Mouse (Mus musculus) CH12.LX (cell line): ENCODE data around the gene Slc7a7. TPM values are rescaled to one million over a fixed set of nuclear protein-coding genes. Genes with fewer than 3 reads are reported as not detected.
A peak's percentile ranks its signal among the peaks of the same experiment; 100 is the strongest.

Source experiments
- DNase-seq: peaks from one replicate; pipeline ENCODE4 v3.0.0-alpha.2; 2013; ENCODE audit errors: extremely low read depth
- H3K27ac ChIP-seq: 2 replicates; pipeline ENCODE4 v1.5.1; 2012; ENCODE audit warnings: low read depth, mild to moderate bottlenecking, control low read depth, moderate library complexity; ENCODE audit not compliant: insufficient read depth
- H3K27me3 ChIP-seq: replicated peaks from 2 replicates; pipeline ENCODE3; 2012; ENCODE audit warnings: inconsistent platforms
- H3K36me3 ChIP-seq, 2 experiments: replicated peaks in 1 of 2; 2 replicates each; pipeline versions ENCODE3 to v1.6.1; 2012; ENCODE audit warnings: inconsistent platforms in 1 of 2, low read length in 1 of 2, mild to moderate bottlenecking in 1 of 2, mixed read lengths in 1 of 2, moderate library complexity in 1 of 2; ENCODE audit not compliant: control insufficient read depth in 1 of 2, insufficient read depth in 1 of 2
- H3K4me1 ChIP-seq, 2 experiments: 2 replicates each; pipeline ENCODE4 v1.6.1; 2012; ENCODE audit warnings: inconsistent platforms in 1 of 2, moderate library complexity in 1 of 2; ENCODE audit not compliant: insufficient read depth in 2 of 2, control insufficient read depth in 1 of 2
- H3K4me2 ChIP-seq: 2 replicates; pipeline ENCODE4 v1.6.1; 2012; ENCODE audit warnings: low read depth, mild to moderate bottlenecking, control low read depth; ENCODE audit not compliant: poor library complexity, insufficient read depth, severe bottlenecking
- H3K4me3 ChIP-seq, 3 experiments: fragments of 150-350 bp in 1 of 3; sonication (generic) in 1 of 3; replicated peaks in 1 of 3; 2 replicates each; pipeline versions ENCODE3 to v1.5.1; 2011 to 2012; ENCODE audit warnings: low read depth in 2 of 3, low read length in 2 of 3, mild to moderate bottlenecking in 2 of 3, moderate library complexity in 2 of 3, control low read depth in 1 of 3, improper control_type of control experiment in 1 of 3, inconsistent platforms in 1 of 3, mixed read lengths in 1 of 3; ENCODE audit not compliant: poor library complexity in 1 of 3
- H3K79me2 ChIP-seq: replicated peaks from 2 replicates; pipeline ENCODE4 v1.6.1; 2012; ENCODE audit warnings: mild to moderate bottlenecking, moderate library complexity; ENCODE audit not compliant: control insufficient read depth, poor library complexity, insufficient read depth, severe bottlenecking; ENCODE audit errors: extremely low read depth
- H3K9ac ChIP-seq: 2 replicates; pipeline ENCODE4 v1.6.1; 2012; ENCODE audit warnings: low read depth, mild to moderate bottlenecking, control low read depth, moderate library complexity; ENCODE audit not compliant: insufficient read depth
- H3K9me3 ChIP-seq: replicated peaks from 2 replicates; pipeline ENCODE3; 2012; ENCODE audit warnings: low read length, inconsistent platforms, mixed read lengths
- BHLHE40 ChIP-seq: IDR thresholded peaks from 2 replicates; pipeline ENCODE4 v1.6.1; 2011; ENCODE audit warnings: mild to moderate bottlenecking, low read depth, low read length, improper control_type of control experiment
- CHD2 ChIP-seq: IDR thresholded peaks from 2 replicates; pipeline ENCODE4 v1.6.1; 2011; ENCODE audit warnings: low read length, improper control_type of control experiment
- EP300 ChIP-seq: IDR thresholded peaks from 2 replicates; pipeline ENCODE4 v1.6.1; 2011; ENCODE audit warnings: low read length, improper control_type of control experiment
- ETS1 ChIP-seq: conservative IDR thresholded peaks from 2 replicates; pipeline ENCODE4 v1.6.1; 2012; ENCODE audit warnings: low read depth, mild to moderate bottlenecking, inconsistent platforms, low read length, improper control_type of control experiment, moderate library complexity
- GABPA ChIP-seq: IDR thresholded peaks from 2 replicates; pipeline ENCODE4 v1.6.1; 2012; ENCODE audit warnings: low read depth, low read length, improper control_type of control experiment, inconsistent platforms; ENCODE audit not compliant: insufficient replicate concordance
- JUN ChIP-seq: IDR thresholded peaks from 2 replicates; pipeline ENCODE4 v1.6.1; 2011; ENCODE audit warnings: low read depth, mild to moderate bottlenecking, low read length, improper control_type of control experiment, moderate library complexity; ENCODE audit not compliant: insufficient read depth
- JUND ChIP-seq: conservative IDR thresholded peaks from 2 replicates; pipeline ENCODE4 v1.6.1; 2011; ENCODE audit warnings: low read depth, low read length, improper control_type of control experiment
- KAT2A ChIP-seq: IDR thresholded peaks from 2 replicates; pipeline ENCODE4 v1.6.1; 2012; ENCODE audit warnings: low read length, improper control_type of control experiment, inconsistent platforms; ENCODE audit not compliant: insufficient replicate concordance
- MAFK ChIP-seq: IDR thresholded peaks from 2 replicates; pipeline ENCODE4 v1.6.1; 2011; ENCODE audit warnings: low read length, improper control_type of control experiment; ENCODE audit not compliant: insufficient replicate concordance
- MAX ChIP-seq: IDR thresholded peaks from 2 replicates; pipeline ENCODE4 v1.6.1; 2011; ENCODE audit warnings: low read length, improper control_type of control experiment
- MAZ ChIP-seq: IDR thresholded peaks from 2 replicates; pipeline ENCODE4 v1.6.1; 2012; ENCODE audit warnings: low read depth, mild to moderate bottlenecking, inconsistent platforms, low read length, improper control_type of control experiment, moderate library complexity
- MEF2A ChIP-seq: IDR thresholded peaks from 2 replicates; pipeline ENCODE4 v1.6.1; 2014; ENCODE audit warnings: low read depth, mild to moderate bottlenecking, inconsistent platforms, low read length, improper control_type of control experiment, borderline replicate concordance
- MXI1 ChIP-seq: IDR thresholded peaks from 2 replicates; pipeline ENCODE4 v1.6.1; 2011; ENCODE audit warnings: mild to moderate bottlenecking, low read depth, low read length, improper control_type of control experiment
- MYC ChIP-seq: IDR thresholded peaks from 2 replicates; pipeline ENCODE4 v1.6.1; 2011; ENCODE audit warnings: low read depth, mild to moderate bottlenecking, improper control_type of control experiment, low read length
- NELFE ChIP-seq: IDR thresholded peaks from 2 replicates; pipeline ENCODE4 v1.6.1; 2011; ENCODE audit warnings: low read depth, low read length, improper control_type of control experiment
- NRF1 ChIP-seq: IDR thresholded peaks from 2 replicates; pipeline ENCODE4 v1.6.1; 2014; ENCODE audit warnings: low read depth, mild to moderate bottlenecking, inconsistent platforms, low read length, improper control_type of control experiment, moderate library complexity
- POLR2A ChIP-seq: IDR thresholded peaks from 2 replicates; pipeline ENCODE4 v1.6.1; 2011; ENCODE audit warnings: low read depth, mild to moderate bottlenecking, improper control_type of control experiment, low read length
- RAD21 ChIP-seq: IDR thresholded peaks from 2 replicates; pipeline ENCODE4 v1.6.1; 2011; ENCODE audit warnings: low read depth, mild to moderate bottlenecking, low read length, improper control_type of control experiment, moderate library complexity
- SIN3A ChIP-seq: IDR thresholded peaks from 2 replicates; pipeline ENCODE4 v1.6.1; 2012; ENCODE audit warnings: low read length, improper control_type of control experiment, inconsistent platforms
- TBP ChIP-seq: conservative IDR thresholded peaks from 2 replicates; pipeline ENCODE4 v1.6.1; 2011; ENCODE audit warnings: low read depth, low read length, improper control_type of control experiment
- TCF12 ChIP-seq: IDR thresholded peaks from 2 replicates; pipeline ENCODE4 v1.6.1; 2014; ENCODE audit warnings: low read depth, mild to moderate bottlenecking, inconsistent platforms, low read length, improper control_type of control experiment
- UBTF ChIP-seq: IDR thresholded peaks from 2 replicates; pipeline ENCODE4 v1.6.1; 2012; ENCODE audit warnings: low read depth, mild to moderate bottlenecking, inconsistent platforms, low read length, improper control_type of control experiment, moderate library complexity
- USF2 ChIP-seq: conservative IDR thresholded peaks from 2 replicates; pipeline ENCODE4 v1.6.1; 2011; ENCODE audit warnings: low read depth, low read length, improper control_type of control experiment
- ZC3H11A ChIP-seq: IDR thresholded peaks from 2 replicates; pipeline ENCODE4 v1.6.1; 2012; ENCODE audit warnings: low read depth, mild to moderate bottlenecking, inconsistent platforms, low read length, improper control_type of control experiment
- ZKSCAN1 ChIP-seq: IDR thresholded peaks from 2 replicates; pipeline ENCODE4 v1.6.1; 2012; ENCODE audit warnings: low read depth, inconsistent platforms, low read length, improper control_type of control experiment, borderline replicate concordance
- ZMIZ1 ChIP-seq: IDR thresholded peaks from 2 replicates; pipeline ENCODE4 v1.6.1; 2012; ENCODE audit warnings: low read depth, mild to moderate bottlenecking, inconsistent platforms, low read length, improper control_type of control experiment
- ZNF384 ChIP-seq: IDR thresholded peaks from 2 replicates; pipeline ENCODE4 v1.6.1; 2012; ENCODE audit warnings: low read depth, low read length, improper control_type of control experiment, inconsistent platforms
- dilution Hi-C: fragments of 300-500 bp; cut with MboI; formaldehyde crosslinking; loops from 2 replicates; pipeline ENCODE4 v1.14.3; 2020; ENCODE audit warnings: low sequenced_read_pairs; ENCODE audit not compliant: extremely low pct_unique_long_range_greater_than_20kb, extremely low pct_ligation_motif_present
- in situ Hi-C: fragments of 300-500 bp; cut with MboI; formaldehyde crosslinking; loops from 3 replicates; pipeline ENCODE4 v1.14.3; 2019; ENCODE audit warnings: low sequenced_read_pairs, low pct_ligation_motif_present, low pct_unique_long_range_greater_than_20kb, mixed read lengths
- polyA plus RNA-seq: library from polyadenylated mRNA; unstranded; fragments of >175 nt; gene quantifications from 2 replicates; pipeline ENCODE4 v1.2.1, GENCODE M21; 2012; ENCODE audit warnings: low read depth; ENCODE audit not compliant: insufficient read length
- total RNA-seq, 2 experiments: library from RNA; depleted of rRNA; stranded (reverse); fragments of 300-350 nt in 1 of 2; fragments of >200 nt in 1 of 2; gene quantifications; 2 replicates each; pipeline ENCODE4 v1.2.3; 2012 to 2014

Slc7a7 gene
- total and polyA plus RNA-seq, 3 experiments: 27.8 to 50.4 (median 45.4) TPM

GRCm38 (mm10) chr14:54409980-54410810 is 7.4 kb downstream of the Slc7a7 start:
- H3K27me3 ChIP-seq: no peaks in the 10 kb centered on the region
- H3K4me2 ChIP-seq: peak overlapping the region; percentile 68
- peak overlapping the region in 2 of 3 experiments; percentile 10 to 42 for H3K4me3 ChIP-seq
- TF ChIP-seq CHD2: peak; percentile 4; the same call in 1 of the 2 replicates
- TF ChIP-seq NELFE: no peak
- peak; percentile 37; the same call in 1 of the 2 replicates for TF ChIP-seq SIN3A
- TF ChIP-seq POLR2A: peak; percentile 49; the same call in 1 of the 2 replicates
- peak; percentile 73 for TF ChIP-seq MYC
- TF ChIP-seq MAFK: peak; percentile 50; the same call in 1 of the 2 replicates
- TF ChIP-seq TBP: no peak
- TF ChIP-seq TCF12: no peak
- dilution Hi-C loops: no loop called here
- peaks cover 11 to 14% of the 10 kb centered on the region in 2 experiments for H3K36me3 ChIP-seq
- in situ Hi-C loops: loop anchor here (25.0 kb wide), 1 partner anchor 348 kb away; no protein-coding TSS in a partner anchor
- peaks cover 44% of the 10 kb centered on the region for H3K79me2 ChIP-seq
- peaks cover 11 to 71% of the 10 kb centered on the region in 2 experiments for H3K4me1 ChIP-seq
- peak overlapping the region; percentile 80 for H3K27ac ChIP-seq
- no peaks in the 10 kb centered on the region for H3K9me3 ChIP-seq
- no peak for DNase-seq
- H3K9ac ChIP-seq: peak overlapping the region; percentile 57

- Histone ChIP-seq H3K9me3 (no peaks in the 10 kb centered on the region), H3K9ac (peak overlapping the region; percentile 57; the same call in 1 of the 2 replicates)
- DNase-seq: peak; percentile 80
- TF ChIP-seq USF2: no peak
- peak; percentile 72; the same call in 1 of the 2 replicates for TF ChIP-seq SIN3A
- peak; percentile 73; the same call in 1 of the 2 replicates for TF ChIP-seq TBP
- no peak for TF ChIP-seq RAD21
- peak; percentile 46; the same call in 1 of the 2 replicates for TF ChIP-seq MAZ
- TF ChIP-seq ZC3H11A: no peak
- no peak for TF ChIP-seq BHLHE40
- no peak for TF ChIP-seq NRF1
- no peak for TF ChIP-seq JUND
- no peak for TF ChIP-seq ZKSCAN1
- TF ChIP-seq KAT2A: 0 out of 2 replicates have a peak, but pooled peaks have one; percentile 2
- peak; percentile 81; the same call in 1 of the 2 replicates for TF ChIP-seq MAFK
- no peak for TF ChIP-seq CHD2
- 0 out of 2 replicates have a peak, but pooled peaks have one; percentile 4 for TF ChIP-seq ETS1
- peak; percentile 51; the same call in 1 of the 2 replicates for TF ChIP-seq TCF12
- TF ChIP-seq MEF2A: no peak
- peak; percentile 82; the same call in 1 of the 2 replicates for TF ChIP-seq MYC
- TF ChIP-seq MAX: 0 out of 2 replicates have a peak, but pooled peaks have one; percentile 53
- TF ChIP-seq ZNF384: peak; percentile 76
- TF ChIP-seq ZMIZ1: no peak
- no peak for TF ChIP-seq MXI1
- TF ChIP-seq UBTF: no peak
- peak; percentile 82 for TF ChIP-seq EP300
- no peak for TF ChIP-seq JUN
- TF ChIP-seq GABPA: no peak
Measured at GRCm38 (mm10) chr14:54409057-54409645, 8.4 kb downstream of the Slc7a7 start.

More at GRCm38 (mm10) chr14:54409057-54409645, 8.4 kb downstream of the Slc7a7 start:
- Histone ChIP-seq H3K27me3 (no peaks in the 10 kb centered on the region), H3K4me2 (peak overlapping the region; percentile 68), H3K4me3 (peak overlapping the region; percentile 40 to 72 (median 49)), H3K36me3 (peaks cover 16 to 24% of the 10 kb centered on the region in 2 experiments), H3K27ac (peak overlapping the region; percentile 88), H3K4me1 (peaks cover 14 to 72% of the 10 kb centered on the region in 2 experiments), H3K79me2 (peaks cover 48% of the 10 kb centered on the region)
- dilution Hi-C loops (no loop called here), in situ Hi-C loops (loop anchor here (25.0 kb wide), 1 partner anchor 347 kb away; no protein-coding TSS in a partner anchor)
